Mouse (Mus musculus): ENCODE results near the gene Tmem89. TPM values are rescaled to one million over a fixed set of nuclear protein-coding genes. Genes with fewer than 3 reads are reported as not detected.

The Tmem89 gene
- polyA plus RNA-seq, 1 experiment = not detected

DNA sequence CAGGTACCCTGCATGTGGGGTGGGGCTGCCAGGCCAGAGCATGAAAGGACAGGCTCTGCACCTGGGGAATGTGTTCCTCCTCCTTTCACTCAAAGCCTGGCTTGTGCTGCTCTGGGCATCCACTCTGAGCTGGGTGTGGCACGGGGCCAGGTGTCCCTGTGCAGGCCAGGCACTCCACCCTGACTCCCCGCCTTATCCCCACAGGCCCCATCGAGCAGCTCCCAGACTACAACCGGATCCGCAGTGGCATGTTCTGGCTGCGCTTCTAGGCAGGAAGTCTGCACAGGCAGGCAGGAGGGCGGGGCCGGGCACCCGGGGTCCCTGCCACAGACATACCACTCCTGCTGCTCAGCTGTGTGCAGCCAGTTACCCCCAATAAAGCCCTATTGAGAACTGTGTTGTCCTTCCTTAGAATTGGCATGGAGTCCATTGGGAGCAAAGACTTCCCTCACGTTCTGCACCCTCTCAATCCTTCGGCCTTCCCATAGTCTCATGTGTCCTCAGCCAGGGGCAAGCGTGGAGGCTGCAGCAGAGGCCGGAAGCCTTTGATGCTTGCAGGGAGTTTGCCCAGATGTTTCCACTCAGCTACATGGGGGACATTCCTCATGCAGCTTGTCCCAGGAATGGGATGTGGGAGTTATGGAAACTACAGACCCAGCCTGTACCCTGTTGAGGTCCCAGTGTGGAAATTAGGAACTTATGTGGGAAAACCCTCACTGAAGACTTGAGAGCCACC, 35.0 kb downstream of the Tmem89 start:
- Histone ChIP-seq H3K9me3 (no peaks in the 10 kb centered on the region), H3K36me3 (replicated peaks; ENCODE audit: low read length) (peaks cover 68% of the 10 kb centered on the region), H3K27me3 (replicated peaks) (peaks cover 22% of the 10 kb centered on the region), H3K4me1 (peaks cover 13% of the 10 kb centered on the region), H3K4me3 (replicated peaks) (no peak overlapping the region)
- TF ChIP-seq GATA1 (IDR thresholded peaks at IDR 0.05; ENCODE audit: borderline replicate concordance, low read length) (no peak), FLI1 (IDR thresholded peaks at IDR 0.05; ENCODE audit: low read length) (no peak)

DNA sequence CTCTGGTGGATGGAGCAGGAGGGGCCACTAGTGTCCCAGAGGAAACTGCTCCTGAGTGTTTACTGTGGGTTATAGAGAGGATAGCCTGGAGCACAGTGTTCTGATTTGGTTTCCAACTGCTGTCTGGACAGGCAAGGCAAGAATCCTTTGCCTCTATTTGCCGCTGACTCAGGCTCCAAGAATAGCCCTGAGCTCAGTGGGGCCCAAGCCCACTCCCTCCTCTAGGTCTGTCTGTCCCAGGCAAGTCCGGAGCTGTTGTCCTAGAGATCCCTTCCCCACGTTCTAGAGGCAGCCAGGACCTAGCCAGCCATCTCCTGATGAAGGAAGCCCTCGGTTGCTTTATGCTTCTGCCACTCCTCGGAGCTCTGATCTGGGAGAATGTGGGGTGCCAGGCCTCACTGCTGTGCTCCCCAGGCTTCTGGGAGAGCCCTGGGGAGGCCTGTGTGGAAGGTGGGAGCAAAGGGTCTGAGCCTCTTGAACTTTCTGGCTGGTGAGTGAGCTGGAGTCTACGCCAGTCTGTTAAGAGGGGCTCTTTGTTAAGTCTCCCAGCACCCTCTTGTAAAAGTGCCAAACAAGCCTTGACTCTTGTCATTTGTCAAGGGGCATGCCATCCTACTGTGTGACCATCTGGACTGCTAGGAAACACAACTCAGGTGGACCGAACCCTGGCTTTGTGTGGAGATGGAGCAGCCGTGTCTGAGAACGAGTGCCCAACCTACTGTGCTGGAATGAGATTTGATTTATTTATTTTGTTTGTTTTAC, 35.7 kb downstream of the Tmem89 start:
- Histone ChIP-seq H3K4me3 (replicated peaks) (no peak overlapping the region), H3K36me3 (replicated peaks; ENCODE audit: low read length) (peaks cover 61% of the 10 kb centered on the region), H3K4me1 (peaks cover 15% of the 10 kb centered on the region), H3K27me3 (replicated peaks) (peaks cover 27% of the 10 kb centered on the region), H3K9me3 (no peaks in the 10 kb centered on the region)
- TF ChIP-seq GATA1 (IDR thresholded peaks at IDR 0.05; ENCODE audit: borderline replicate concordance, low read length) = no peak
- TF ChIP-seq FLI1 (IDR thresholded peaks at IDR 0.05; ENCODE audit: low read length) = no peak

DNA sequence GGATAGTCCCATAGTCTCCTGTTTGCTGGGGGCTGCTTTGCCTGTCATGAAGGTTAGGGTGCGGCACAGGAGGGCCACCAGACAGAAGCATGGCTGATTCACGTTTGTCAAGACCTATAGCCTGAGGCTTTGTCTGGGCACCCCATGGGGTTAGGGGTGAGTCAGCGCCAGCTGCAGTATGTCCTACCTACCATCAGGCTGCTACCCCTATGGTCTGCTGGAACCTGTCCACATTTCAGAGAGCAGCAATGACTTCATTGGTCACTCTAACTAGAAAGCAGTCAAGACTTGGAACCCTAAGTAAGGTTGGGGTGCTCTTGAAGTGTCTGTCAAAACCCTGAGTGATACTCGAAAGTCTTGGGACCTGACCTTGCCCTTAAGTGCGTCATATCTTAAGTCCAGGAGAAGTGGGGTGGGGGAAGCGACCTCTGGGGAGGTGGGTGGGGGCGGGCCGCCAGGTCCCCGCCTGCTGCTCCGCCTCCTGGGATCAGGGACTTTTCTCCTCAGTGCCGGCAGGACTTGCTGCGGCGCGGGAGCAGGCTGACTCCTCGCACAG, 38.7 kb downstream of the Tmem89 start, which contains the start of gene Col7a1:
Col7a1 (plus strand) TSS at position 506 of the 556 bp plus-strand sequence.
- peaks cover 31% of the 10 kb centered on the region for H3K36me3 ChIP-seq (replicated peaks; ENCODE audit: low read length)
- no peaks in the 10 kb centered on the region for H3K9me3 ChIP-seq
- no peak within 1 kb of the TSS for H3K4me3 ChIP-seq (replicated peaks)
- peaks cover 55% of the 10 kb centered on the region for H3K27me3 ChIP-seq (replicated peaks)
- TF ChIP-seq FLI1 (IDR thresholded peaks at IDR 0.05; ENCODE audit: low read length) = no peak
- TF ChIP-seq GATA1 (IDR thresholded peaks at IDR 0.05; ENCODE audit: borderline replicate concordance, low read length) = no peak
- H3K4me1 ChIP-seq = peaks cover 14% of the 10 kb centered on the region

DNA sequence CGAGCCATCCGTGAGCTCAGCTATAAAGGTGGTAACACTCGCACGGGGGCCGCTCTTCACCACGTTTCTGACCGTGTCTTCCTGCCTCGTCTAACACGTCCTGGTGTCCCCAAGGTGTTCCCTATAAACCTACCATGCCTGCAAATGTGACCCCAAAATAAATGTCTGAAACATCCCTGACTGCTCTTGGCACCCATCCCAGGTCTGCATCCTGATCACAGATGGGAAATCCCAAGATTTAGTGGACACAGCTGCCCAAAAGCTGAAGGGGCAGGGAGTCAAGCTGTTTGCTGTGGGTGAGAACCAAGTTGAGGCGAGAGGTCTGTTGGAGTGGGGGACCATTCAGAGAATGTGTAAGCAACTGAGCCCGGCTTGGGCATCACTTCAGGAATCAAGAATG, 40.8 kb downstream of the Tmem89 start:
- TF ChIP-seq FLI1 (IDR thresholded peaks at IDR 0.05; ENCODE audit: low read length) (no peak), GATA1 (IDR thresholded peaks at IDR 0.05; ENCODE audit: borderline replicate concordance, low read length) (no peak)
- H3K27me3 ChIP-seq (replicated peaks) = peaks cover 73% of the 10 kb centered on the region

DNA sequence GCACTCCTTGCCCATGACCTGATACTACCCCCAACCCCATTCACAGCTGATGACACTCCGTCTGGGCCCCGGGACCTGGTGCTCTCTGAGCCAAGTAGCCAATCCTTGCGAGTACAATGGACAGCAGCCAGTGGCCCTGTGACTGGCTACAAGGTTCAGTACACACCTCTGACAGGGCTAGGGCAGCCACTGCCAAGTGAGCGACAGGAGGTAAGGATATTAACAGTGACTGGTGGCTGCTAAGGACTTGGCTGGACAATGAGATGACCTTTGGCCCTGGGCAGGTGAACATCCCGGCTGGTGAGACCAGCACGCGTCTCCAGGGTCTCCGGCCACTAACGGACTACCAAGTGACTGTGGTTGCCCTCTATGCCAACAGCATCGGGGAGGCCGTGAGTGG, 41.4 kb downstream of the Tmem89 start:
- peaks cover 78% of the 10 kb centered on the region for H3K27me3 ChIP-seq (replicated peaks)
- TF ChIP-seq FLI1 (IDR thresholded peaks at IDR 0.05; ENCODE audit: low read length) = no peak
- no peak for TF ChIP-seq GATA1 (IDR thresholded peaks at IDR 0.05; ENCODE audit: borderline replicate concordance, low read length)

More for the DNA sequence above, 40.8 kb downstream of the Tmem89 start:
- Histone ChIP-seq H3K36me3 (replicated peaks; ENCODE audit: low read length) (peaks cover 10% of the 10 kb centered on the region), H3K9me3 (no peaks in the 10 kb centered on the region), H3K4me3 (replicated peaks) (no peak overlapping the region), H3K4me1 (peaks cover 23% of the 10 kb centered on the region)

DNA sequence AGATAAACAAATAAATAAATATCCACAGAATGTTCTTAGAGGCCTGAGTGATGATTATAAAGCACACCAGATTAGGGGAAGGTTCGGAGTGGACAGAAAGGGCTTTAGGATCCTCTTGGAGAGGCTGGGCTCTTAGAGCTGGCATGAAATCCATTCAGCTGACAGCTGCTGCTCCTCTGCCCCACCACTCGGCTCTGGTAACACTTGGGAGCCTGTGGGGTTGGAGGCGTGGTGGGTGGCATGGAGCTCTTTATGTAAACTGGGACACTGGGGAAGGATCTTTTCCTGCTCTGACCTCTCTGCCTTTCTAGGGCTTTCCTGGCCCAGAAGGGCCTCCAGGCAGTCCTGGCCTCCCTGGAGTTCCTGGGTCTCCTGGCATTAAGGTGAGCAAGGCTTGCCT, 49.2 kb downstream of the Tmem89 start:
- TF ChIP-seq FLI1 (IDR thresholded peaks at IDR 0.05; ENCODE audit: low read length) (no peak), GATA1 (IDR thresholded peaks at IDR 0.05; ENCODE audit: borderline replicate concordance, low read length) (no peak)
- no peaks in the 10 kb centered on the region for H3K36me3 ChIP-seq (replicated peaks; ENCODE audit: low read length)
- no peak overlapping the region for H3K4me3 ChIP-seq (replicated peaks)
- peaks cover 79% of the 10 kb centered on the region for H3K27me3 ChIP-seq (replicated peaks)
- H3K9me3 ChIP-seq = no peaks in the 10 kb centered on the region
- peaks cover 5% of the 10 kb centered on the region for H3K4me1 ChIP-seq

More for the DNA sequence above, 41.4 kb downstream of the Tmem89 start:
- no peak overlapping the region for H3K4me3 ChIP-seq (replicated peaks)
- peaks cover 7% of the 10 kb centered on the region for H3K36me3 ChIP-seq (replicated peaks; ENCODE audit: low read length)
- peaks cover 23% of the 10 kb centered on the region for H3K4me1 ChIP-seq
- H3K9me3 ChIP-seq = no peaks in the 10 kb centered on the region

DNA sequence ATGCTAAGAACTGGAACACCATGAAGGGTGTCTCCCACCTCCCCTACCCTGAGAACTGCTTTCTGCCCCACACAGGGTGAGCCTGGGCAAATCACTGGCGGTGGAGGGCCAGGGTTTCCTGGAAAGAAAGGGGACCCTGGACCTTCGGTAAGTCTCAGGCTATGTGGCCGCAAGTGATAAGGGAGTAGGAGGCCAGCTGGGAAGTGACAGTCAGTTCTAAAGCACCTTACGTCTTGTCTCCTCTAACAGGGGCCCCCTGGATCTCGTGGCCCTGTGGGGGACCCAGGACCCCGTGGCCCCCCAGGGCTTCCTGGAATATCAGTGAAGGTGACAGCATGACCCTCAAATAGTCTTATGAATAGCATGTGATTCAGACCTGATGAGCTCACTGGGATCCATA, 49.9 kb downstream of the Tmem89 start:
- no peak overlapping the region for H3K4me3 ChIP-seq (replicated peaks)
- no peak for TF ChIP-seq GATA1 (IDR thresholded peaks at IDR 0.05; ENCODE audit: borderline replicate concordance, low read length)
- TF ChIP-seq FLI1 (IDR thresholded peaks at IDR 0.05; ENCODE audit: low read length) = no peak
- no peaks in the 10 kb centered on the region for H3K9me3 ChIP-seq
- no peaks in the 10 kb centered on the region for H3K36me3 ChIP-seq (replicated peaks; ENCODE audit: low read length)
- peaks cover 79% of the 10 kb centered on the region for H3K27me3 ChIP-seq (replicated peaks)
- no peaks in the 10 kb centered on the region for H3K4me1 ChIP-seq

Other genes starting within 250 kb of the Tmem89 start
- 1.6 and 2.8 TPM in 2 replicates for gene Prkar2a, start 225.3 kb upstream of the Tmem89 start, polyA plus RNA-seq (2012; ENCODE audit: insufficient read depth, low replicate concordance)
- 19.2 and 25.5 TPM in 2 replicates for gene Ip6k2, start 130.8 kb upstream of the Tmem89 start, polyA plus RNA-seq (2012; ENCODE audit: insufficient read depth, low replicate concordance)
- gene Nckipsd, start 106.3 kb upstream of the Tmem89 start, polyA plus RNA-seq (2012; ENCODE audit: insufficient read depth, low replicate concordance) = 1.4 TPM in 1 of 2 replicates, not detected in the other
- gene Celsr3, start 88.3 kb upstream of the Tmem89 start, polyA plus RNA-seq (2012; ENCODE audit: insufficient read depth, low replicate concordance) = 1.5 TPM in 1 of 2 replicates, not detected in the other
- gene Slc26a6, start 61.3 kb upstream of the Tmem89 start, polyA plus RNA-seq (2012; ENCODE audit: insufficient read depth, low replicate concordance) = 8.6 and 23.5 TPM in 2 replicates
- gene Uqcrc1, start 22.0 kb downstream of the Tmem89 start, polyA plus RNA-seq (2012; ENCODE audit: insufficient read depth, low replicate concordance) = 221 and 266 TPM in 2 replicates
- 0.36 and 2.2 TPM in 2 replicates for gene Col7a1, start 39.0 kb downstream of the Tmem89 start, polyA plus RNA-seq (2012; ENCODE audit: insufficient read depth, low replicate concordance)
- gene Ucn2, start 71.4 kb downstream of the Tmem89 start, polyA plus RNA-seq (2012; ENCODE audit: insufficient read depth, low replicate concordance) = 0.18 TPM in 1 of 2 replicates, not detected in the other
- 2.4 and 5.8 TPM in 2 replicates for gene Pfkfb4, start 77.2 kb downstream of the Tmem89 start, polyA plus RNA-seq (2012; ENCODE audit: insufficient read depth, low replicate concordance)
- 375 and 575 TPM in 2 replicates for gene Shisa5, start 123.9 kb downstream of the Tmem89 start, polyA plus RNA-seq (2012; ENCODE audit: insufficient read depth, low replicate concordance)
- gene Trex1, start 145.1 kb downstream of the Tmem89 start, polyA plus RNA-seq (2012; ENCODE audit: insufficient read depth, low replicate concordance) = 25.2 and 49.1 TPM in 2 replicates
- 2.2 and 2.8 TPM in 2 replicates for gene Atrip, start 159.5 kb downstream of the Tmem89 start, polyA plus RNA-seq (2012; ENCODE audit: insufficient read depth, low replicate concordance)
- gene Ccdc51, start 167.9 kb downstream of the Tmem89 start, polyA plus RNA-seq (2012; ENCODE audit: insufficient read depth, low replicate concordance) = 3.8 TPM in 1 of 2 replicates, not detected in the other
- 28.0 and 687 TPM in 2 replicates for gene Tma7, start 168.0 kb downstream of the Tmem89 start, polyA plus RNA-seq (2012; ENCODE audit: insufficient read depth, low replicate concordance)
- gene Plxnb1, start 180.8 kb downstream of the Tmem89 start, polyA plus RNA-seq (2012; ENCODE audit: insufficient read depth, low replicate concordance) = not detected in 2 replicates
- not detected in 2 replicates for gene Fbxw21, start 247.4 kb downstream of the Tmem89 start, polyA plus RNA-seq (2012; ENCODE audit: insufficient read depth, low replicate concordance)